Mouse (Mus musculus) heart, embryonic 16.5 days (tissue): ENCODE measurements at regions not wholly inside any gene's neighbourhood (a gene's known extent, or its start where the extent isn't known, plus 50 kb on each side); places are given as distances from the start of the nearest gene placed in this dataset.

Experiments
- ATAC-seq: fragments of 200-750 bp; cut with Nextera tagmentation; replicated peaks from 2 replicates; pipeline ENCODE4 v1.8.0; 2017; ENCODE audit warnings: moderate number of reproducible peaks; ENCODE audit not compliant: insufficient read depth, low FRiP score; ENCODE audit errors: extremely low read depth
- H3K27ac ChIP-seq: fragments of 300-500 bp; sonication (generic); 2 replicates; pipeline ENCODE4 v1.5.1; 2014; ENCODE audit warnings: mild to moderate bottlenecking, low read length, control low read depth, moderate library complexity
- H3K27me3 ChIP-seq: fragments of 300-500 bp; sonication (generic); 2 replicates; pipeline ENCODE4 v1.6.1; 2014; ENCODE audit warnings: low read length, mixed read lengths; ENCODE audit not compliant: control insufficient read depth, insufficient read depth
- H3K36me3 ChIP-seq: fragments of 300-500 bp; sonication (generic); 2 replicates; pipeline ENCODE4 v1.6.1; 2014; ENCODE audit not compliant: control insufficient read depth, insufficient read depth
- H3K4me1 ChIP-seq: fragments of 300-500 bp; sonication (generic); 2 replicates; pipeline ENCODE4 v1.6.1; 2014; ENCODE audit warnings: low read length, mixed read lengths; ENCODE audit not compliant: control insufficient read depth, insufficient read depth
- H3K4me2 ChIP-seq: fragments of 300-500 bp; sonication (generic); 2 replicates; pipeline ENCODE4 v1.6.1; 2014; ENCODE audit warnings: low read depth, mild to moderate bottlenecking, control low read depth, low read length
- H3K4me3 ChIP-seq: fragments of 300-500 bp; sonication (generic); 2 replicates; pipeline ENCODE4 v1.5.1; 2014; ENCODE audit warnings: mild to moderate bottlenecking, control low read depth, low read length
- H3K9ac ChIP-seq: fragments of 300-500 bp; sonication (generic); 2 replicates; pipeline ENCODE4 v1.6.1; 2014; ENCODE audit warnings: low read length, control low read depth
- H3K9me3 ChIP-seq: fragments of 300-500 bp; sonication (generic); replicated peaks from 2 replicates; pipeline ENCODE4 v1.6.1; 2016; ENCODE audit warnings: low read length; ENCODE audit not compliant: control insufficient read depth
- WGBS: fragments of 180-500 bp; shearing (Covaris S2); extraction: QIAGEN DNeasy Blood & Tissue Kit; methylation state at CpG from one replicate; pipeline ENCODE4 v1.1.7; 2014; 5-methylcytosine and 5-hydroxymethylcytosine counted together

- H3K4me1 ChIP-seq: no peaks in the 10 kb centered on the region
- H3K4me3 ChIP-seq: no peak overlapping the region
- 79% methylated on average over 5 of the region's 5 CpGs for WGBS
- no peaks in the 10 kb centered on the region for H3K27me3 ChIP-seq
- peaks cover 3% of the 10 kb centered on the region; the same call in 1 of the 2 replicates for H3K9me3 ChIP-seq
- ATAC-seq: no peak
- H3K36me3 ChIP-seq: no peaks in the 10 kb centered on the region
- H3K4me2 ChIP-seq: no peak overlapping the region
- H3K9ac ChIP-seq: no peak overlapping the region
- no peak overlapping the region for H3K27ac ChIP-seq
These were observed 460.6 kb downstream of the Dok5 start for GRCm38 (mm10) chr2:171192181-171192580.
